Mouse (Mus musculus) embryonic facial prominence, embryonic 12.5 days (tissue): Measurements from ENCODE around the gene Rft1. TPM values are rescaled to one million over a fixed set of nuclear protein-coding genes. Genes with fewer than 3 reads are reported as not detected.

Experiments used
- ATAC-seq: fragments of 200-750 bp; cut with Nextera tagmentation; 2 replicates; pipeline ENCODE4 v1.8.0; 2017; ENCODE audit not compliant: insufficient number of reproducible peaks, insufficient read depth, low FRiP score, low TSS enrichment
- H3K27ac ChIP-seq: fragments of 300-500 bp; sonication (generic); 2 replicates; pipeline ENCODE4 v1.5.1; 2016; ENCODE audit warnings: mild to moderate bottlenecking
- H3K27me3 ChIP-seq: fragments of 300-500 bp; sonication (generic); 2 replicates; pipeline ENCODE4 v1.6.1; 2016; ENCODE audit warnings: mild to moderate bottlenecking, moderate library complexity
- H3K36me3 ChIP-seq: fragments of 300-500 bp; sonication (generic); 2 replicates; pipeline ENCODE4 v1.6.1; 2016; ENCODE audit warnings: mild to moderate bottlenecking
- H3K4me1 ChIP-seq: fragments of 300-500 bp; sonication (generic); 2 replicates; pipeline ENCODE4 v1.6.1; 2016
- H3K4me2 ChIP-seq: fragments of 300-500 bp; sonication (generic); replicated peaks from 2 replicates; pipeline ENCODE4 v1.6.1; 2016; ENCODE audit warnings: mild to moderate bottlenecking, moderate library complexity
- H3K4me3 ChIP-seq: fragments of 300-500 bp; sonication (generic); 2 replicates; pipeline ENCODE4 v1.5.1; 2016; ENCODE audit warnings: mild to moderate bottlenecking
- H3K9ac ChIP-seq: fragments of 300-500 bp; sonication (generic); 2 replicates; pipeline ENCODE4 v1.6.1; 2016; ENCODE audit warnings: mild to moderate bottlenecking, moderate library complexity
- H3K9me3 ChIP-seq: fragments of 300-500 bp; sonication (generic); 2 replicates; pipeline ENCODE4 v1.6.1; 2016; ENCODE audit warnings: mild to moderate bottlenecking, moderate library complexity
- WGBS: fragments of 180-500 bp; shearing (Covaris S2); methylation state at CpG from one replicate; pipeline ENCODE4 v1.1.7; 2016; 5-methylcytosine and 5-hydroxymethylcytosine counted together
- polyA plus RNA-seq: library from polyadenylated mRNA; unstranded; fragments of >200 nt; fragmentation: Nextera tagmentation; extraction: Ambion mirVana; gene quantifications from 2 replicates; pipeline ENCODE4 v1.2.1, GENCODE M21; 2016

The Rft1 gene
- polyA plus RNA-seq, 1 experiment from 2014 or later = 20.0 TPM

DNA sequence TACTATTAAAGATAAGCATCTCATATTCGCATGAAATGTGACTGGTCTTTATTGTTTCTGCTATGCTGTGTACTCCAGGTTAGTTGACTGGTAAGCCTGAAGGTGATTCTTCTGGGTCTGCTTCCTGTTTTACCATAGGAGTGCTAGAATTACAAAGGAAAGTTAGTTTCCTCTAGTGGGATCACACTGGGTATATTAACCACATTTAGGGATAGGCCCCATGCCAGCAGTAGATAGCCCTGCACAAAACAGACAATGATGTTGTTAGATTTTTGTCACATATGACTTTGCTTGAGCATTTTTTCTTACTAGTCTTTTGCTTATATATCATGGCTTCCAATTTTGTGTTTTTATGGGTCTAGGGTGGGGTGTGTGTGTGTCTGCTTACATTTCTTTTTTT lies 82.3 kb downstream of the Rft1 start:
- H3K9ac ChIP-seq = no peak overlapping the region
- no peak overlapping the region for H3K4me2 ChIP-seq
- WGBS = 81% methylated on average over 1 of the region's 1 CpGs
- no peak overlapping the region for H3K27ac ChIP-seq
- H3K4me3 ChIP-seq = no peak overlapping the region
- no peak for ATAC-seq
- 0 out of 2 replicates have a peak, but pooled peaks cover 3% of the 10 kb centered on the region for H3K4me1 ChIP-seq
- H3K9me3 ChIP-seq = no peaks in the 10 kb centered on the region
- no peaks in the 10 kb centered on the region for H3K27me3 ChIP-seq
- no peaks in the 10 kb centered on the region for H3K36me3 ChIP-seq

Other genes starting within 250 kb of the Rft1 start
- gene Dcp1a, start 174.8 kb upstream of the Rft1 start, polyA plus RNA-seq = 34.5 and 35.2 TPM in 2 replicates
- 3.0 and 4.3 TPM in 2 replicates for gene Cacna1d, start 162.9 kb upstream of the Rft1 start, polyA plus RNA-seq
- gene Tkt, start 106.0 kb upstream of the Rft1 start, polyA plus RNA-seq = 245 and 246 TPM in 2 replicates
- gene Prkcd, start 28.1 kb upstream of the Rft1 start, polyA plus RNA-seq = 55.6 and 62.0 TPM in 2 replicates
- 17.0 and 17.9 TPM in 2 replicates for gene Sfmbt1, start 60.5 kb downstream of the Rft1 start, polyA plus RNA-seq
- 39.2 and 41.4 TPM in 2 replicates for gene Tmem110, start 171.2 kb downstream of the Rft1 start, polyA plus RNA-seq
- gene Mustn1, start 224.8 kb downstream of the Rft1 start, polyA plus RNA-seq = 2.5 and 4.3 TPM in 2 replicates
- gene Itih4, start 232.1 kb downstream of the Rft1 start, polyA plus RNA-seq = not detected in 2 replicates